Mouse (Mus musculus): ENCODE results near the gene Akr1c21.
"Not testable (repeated sequence)": the region's sequence is repeated elsewhere in the genome, so short reads cannot be mapped to it uniquely, and the experiment has no call there.

Gene Akr1c21

DNA sequence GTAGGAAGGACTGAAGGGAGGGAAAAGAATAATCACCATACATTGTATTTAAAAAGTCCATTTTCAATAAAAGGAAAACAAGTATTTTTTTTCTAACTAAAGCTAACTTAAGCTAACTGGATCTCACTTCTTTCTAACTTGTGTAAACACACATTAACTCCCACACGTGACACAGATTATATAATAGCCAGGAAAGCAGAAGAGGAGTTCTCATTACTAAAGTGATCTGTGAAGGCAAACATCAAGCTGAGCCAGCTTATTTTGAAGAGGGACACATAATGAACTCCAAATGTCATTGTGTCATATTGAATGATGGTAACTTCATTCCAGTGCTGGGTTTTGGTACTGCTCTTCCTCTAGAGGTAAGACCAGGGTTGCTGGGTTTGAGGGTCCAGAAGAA is at the start of gene Akr1c21:
Gene Akr1c21 (plus strand): TSS at position 205 of the 400 bp plus-strand sequence.
- DNase-seq (ENCODE audit: low spot score): no peak

DNA sequence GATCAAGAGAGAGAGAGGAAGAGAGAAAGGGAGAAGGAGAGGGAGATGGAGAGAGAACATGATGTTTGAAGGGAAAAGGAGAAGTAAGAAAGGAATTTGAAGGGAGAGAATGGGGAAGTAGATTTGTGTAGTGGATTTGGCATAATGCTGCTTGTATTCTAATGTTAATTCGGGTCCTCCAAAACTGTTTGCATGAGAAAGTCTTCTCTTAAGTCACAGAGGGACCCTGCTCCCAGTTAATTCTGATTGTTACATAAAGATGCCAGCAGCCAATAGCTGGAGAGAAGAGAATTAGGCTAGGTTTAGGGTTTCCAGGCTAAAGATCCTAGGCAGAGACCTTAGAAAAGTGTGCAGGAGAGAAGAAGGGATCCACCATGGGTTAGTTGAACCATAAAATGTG is 14.7 kb upstream of the Akr1c21 start:
- DNase-seq (ENCODE audit: low spot score): no peak

DNA sequence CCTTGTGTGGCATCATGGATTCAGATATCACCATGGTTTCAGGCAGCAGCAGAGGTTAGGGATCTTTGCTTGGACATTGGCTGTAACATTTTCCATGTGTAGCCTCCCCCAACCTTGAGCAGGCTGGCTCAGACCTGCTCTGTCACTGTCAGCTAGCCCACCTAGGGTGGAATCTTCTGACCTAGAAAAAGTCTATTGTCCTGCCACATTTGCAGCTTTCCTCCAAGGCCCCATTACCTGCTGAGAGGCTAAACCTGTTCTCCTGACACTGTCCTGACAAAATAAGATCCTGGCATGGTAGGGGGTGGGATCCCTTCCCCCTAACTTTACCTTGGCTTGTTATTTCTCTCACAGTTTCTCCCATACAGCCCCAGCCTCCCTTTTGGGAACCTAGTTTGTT is 13.4 kb upstream of the Akr1c21 start:
- no peak for DNase-seq (ENCODE audit: low spot score)

DNA sequence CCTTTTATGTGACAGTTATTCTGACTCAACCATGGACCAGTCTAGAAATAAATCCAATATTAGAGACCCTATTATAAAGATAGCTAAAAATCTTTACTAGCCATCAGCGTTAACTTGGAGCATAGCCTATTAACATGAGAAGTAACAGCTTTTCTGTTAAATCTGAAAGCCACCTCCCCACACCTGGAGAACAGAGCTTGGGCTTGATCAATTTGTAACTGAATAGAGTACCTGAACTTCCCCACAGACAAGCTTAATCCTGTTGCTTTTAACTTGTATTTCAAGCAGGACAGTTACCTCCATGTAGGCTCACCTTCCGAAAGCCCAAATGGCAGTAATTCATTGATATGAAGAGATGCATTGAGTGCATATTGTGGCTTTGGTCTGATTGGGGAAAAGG is 7.9 kb upstream of the Akr1c21 start:
- no peak for DNase-seq (ENCODE audit: low spot score)

DNA sequence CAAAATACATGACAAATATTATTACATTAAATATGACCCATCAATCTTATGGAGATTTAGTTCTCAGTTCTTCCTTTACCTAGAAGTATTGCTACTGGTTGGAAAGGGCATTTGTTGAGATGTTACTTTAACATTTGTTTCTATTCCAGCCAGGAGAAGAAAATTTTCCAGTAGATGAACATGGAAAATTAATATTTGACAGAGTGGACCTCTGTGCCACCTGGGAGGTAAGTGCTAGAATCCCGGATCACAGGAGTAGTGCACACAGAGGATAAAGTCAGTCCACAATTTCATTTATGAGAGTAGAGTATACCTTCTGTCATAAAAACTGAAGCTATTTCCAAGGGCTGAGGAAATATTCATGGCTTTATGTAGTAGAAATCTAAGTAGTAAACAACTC is 3.0 kb downstream of the Akr1c21 start:
- DNase-seq (ENCODE audit: low spot score): no peak

DNA sequence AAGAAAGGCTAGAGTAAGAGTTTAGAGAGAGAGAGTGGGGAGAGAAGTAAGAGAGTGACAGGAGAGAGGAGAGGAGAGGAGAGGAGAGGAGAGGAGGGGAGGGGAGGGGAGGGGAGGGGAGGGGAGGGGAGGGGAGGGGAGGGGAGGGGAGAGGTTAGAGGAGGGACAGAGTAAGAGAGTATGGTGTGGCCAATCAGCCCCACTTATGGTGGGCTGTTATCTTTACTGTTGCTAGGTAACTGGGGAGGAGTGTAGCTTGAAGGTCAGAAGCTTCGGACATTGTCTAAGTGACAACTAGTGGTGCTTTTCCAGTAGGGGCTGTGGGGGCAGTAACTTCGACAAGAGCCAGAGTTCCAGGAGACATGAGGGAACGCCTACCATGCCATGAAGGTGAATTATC is 29.6 kb downstream of the Akr1c21 start:
- not testable (repeated sequence) for DNase-seq (ENCODE audit: low spot score)

DNA sequence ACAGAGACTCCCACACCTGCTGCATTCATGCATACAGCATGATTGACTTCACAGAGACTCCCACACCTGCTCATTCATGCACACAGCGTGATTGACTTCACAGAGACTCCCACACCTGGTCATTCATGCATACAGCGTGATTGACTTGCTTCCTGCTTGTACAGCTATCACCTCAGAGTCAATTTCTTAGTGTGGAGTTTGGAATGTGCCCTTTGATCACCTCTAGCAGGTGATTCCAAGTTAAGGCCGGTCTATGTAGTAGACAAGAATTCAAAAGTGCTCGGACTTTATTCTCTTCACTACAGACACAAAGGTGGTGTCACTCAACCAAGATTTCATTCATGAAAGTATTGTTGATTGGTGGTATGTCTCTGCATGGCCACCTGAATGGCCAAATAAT is 32.9 kb downstream of the Akr1c21 start:
- DNase-seq (ENCODE audit: low spot score): no peak

DNA sequence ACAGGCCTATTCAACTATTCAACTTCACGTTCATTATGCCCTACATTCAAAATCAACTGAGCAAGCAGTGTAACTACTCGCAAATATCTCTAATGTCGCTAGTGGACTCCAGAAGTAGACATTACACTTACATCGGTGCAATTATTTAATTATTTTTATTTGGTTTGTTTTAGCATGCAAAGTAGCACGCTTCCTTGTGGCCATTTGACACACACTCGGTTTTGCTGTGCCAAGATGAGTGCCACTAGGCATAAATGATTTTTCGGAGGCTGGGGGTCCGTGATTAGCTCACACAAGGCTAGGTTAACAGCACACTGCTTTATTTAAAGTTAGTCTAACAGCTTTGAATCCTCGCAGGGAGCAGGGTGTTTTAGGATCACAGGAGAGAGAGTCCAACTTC is 34.7 kb downstream of the Akr1c21 start:
- DNase-seq (ENCODE audit: low spot score): no peak

DNA sequence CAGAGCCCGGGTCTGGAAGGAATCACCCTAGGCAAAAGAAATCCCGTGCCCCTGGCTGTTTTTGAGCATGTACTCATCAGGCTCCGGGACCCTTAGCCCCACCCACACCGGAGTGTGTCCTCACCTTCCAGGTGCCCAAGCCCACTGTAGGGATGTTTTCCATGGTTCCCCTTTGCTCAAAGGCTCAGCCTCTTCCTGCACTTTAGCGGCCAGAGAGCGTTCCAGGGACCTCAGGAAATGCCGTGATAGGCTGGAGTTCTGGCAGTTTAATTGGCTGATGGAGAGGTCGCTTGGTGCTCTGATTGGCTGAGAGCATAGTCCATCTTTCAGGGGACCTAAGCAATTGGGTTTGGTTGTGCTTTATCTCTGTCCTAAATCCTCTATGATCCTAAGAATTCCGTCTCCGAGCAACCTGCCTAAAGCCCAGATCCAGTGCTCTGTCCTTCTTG is 35.1 kb downstream of the Akr1c21 start, which contains the start of gene Akr1e1:
Gene Akr1e1 (minus strand): TSS at position 214 of the 449 bp plus-strand sequence.
- DNase-seq (ENCODE audit: low spot score): peak; percentile 95

DNA sequence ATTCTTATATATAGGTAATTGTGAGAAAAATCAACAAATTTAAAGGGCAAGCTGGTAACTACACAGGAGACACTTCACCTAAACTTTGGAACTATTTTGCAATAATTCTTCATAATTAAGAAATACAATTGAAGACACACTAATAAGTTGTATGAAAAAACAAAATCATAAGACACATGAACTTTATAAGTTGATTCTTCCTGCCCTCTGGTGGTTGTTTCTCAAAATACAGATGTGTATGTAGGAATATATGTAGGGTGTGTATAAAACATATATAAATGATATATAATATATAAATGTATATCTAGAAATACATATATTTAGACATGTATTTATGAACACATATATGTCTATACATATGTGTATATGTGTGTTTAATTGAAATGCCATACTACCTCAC is 37.0 kb downstream of the Akr1c21 start:
- DNase-seq (ENCODE audit: low spot score): peak; percentile 17

Measured in embryo, embryonic 10 days (tissue).